Mouse (Mus musculus) G1E (cell line): ENCODE data around the gene Narfl.

Experiments
- CTCF ChIP-seq: IDR thresholded peaks from 2 replicates; pipeline ENCODE4 v1.5.1; 2012; ENCODE audit warnings: low read depth, low read length, inconsistent platforms, mixed read lengths
- GATA1 ChIP-seq: IDR thresholded peaks from 2 replicates; pipeline ENCODE4 v1.6.1; 2012; ENCODE audit warnings: borderline replicate concordance, low read length, inconsistent platforms, mixed read lengths
- GATA2 ChIP-seq: IDR thresholded peaks from 2 replicates; pipeline ENCODE4 v1.6.1; 2012; ENCODE audit warnings: low read depth, low read length, inconsistent platforms, borderline replicate concordance

- TF ChIP-seq GATA1 (no peak), CTCF (no peak), GATA2 (no peak)
These were observed 22.1 kb downstream of the Narfl start, which contains the start of gene AC134908.4 for GRCm38 (mm10) chr17:25795609-25796092.
